Mouse (Mus musculus): ENCODE measurements around the gene Plppr3. TPM values are rescaled to one million over a fixed set of nuclear protein-coding genes. Genes with fewer than 3 reads are reported as not detected.

Plppr3 gene
- polyA plus RNA-seq, 1 experiment from 2014 or later: 95.1 TPM

DNA sequence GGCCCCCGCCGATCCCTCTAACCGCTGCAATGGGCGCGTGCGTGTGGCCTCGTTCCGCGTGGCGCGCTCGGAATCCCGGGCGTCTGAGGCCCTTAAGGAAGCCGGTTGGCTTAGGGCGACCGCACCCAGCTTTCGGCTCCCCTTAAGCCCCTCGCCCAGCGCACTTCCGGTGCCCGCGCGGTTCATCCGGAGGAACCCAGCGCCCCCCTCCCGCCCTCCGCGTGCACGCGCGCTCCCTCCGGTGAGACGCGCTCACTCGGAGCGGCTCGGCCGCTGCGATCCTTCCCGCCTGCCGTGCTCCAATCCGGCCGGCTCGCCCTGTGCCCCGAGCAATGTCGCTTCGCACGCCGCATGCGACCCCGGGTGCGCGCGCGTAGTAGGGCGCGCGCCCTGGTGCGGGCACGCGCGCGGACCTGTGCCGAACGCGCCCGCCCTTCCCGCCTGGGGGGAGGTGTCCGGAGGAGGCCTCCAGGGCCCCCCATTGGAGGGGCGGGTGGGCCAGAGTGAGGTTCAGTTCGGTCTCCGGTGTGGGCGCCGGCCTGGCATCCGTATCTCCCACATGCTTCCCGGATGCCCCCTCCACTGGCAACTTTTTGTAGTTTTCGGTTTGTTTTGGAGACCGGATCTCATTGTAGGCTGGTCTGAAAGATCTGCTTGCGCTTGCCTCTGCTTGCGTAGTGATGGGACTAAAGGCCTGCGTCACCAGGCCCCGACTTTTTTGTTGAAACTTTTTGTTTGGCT lies 19.5 kb downstream of the Plppr3 start:
- under 1% methylated on average over 81 of the region's 83 CpGs for WGBS
- peak; percentile 11 for ATAC-seq (ENCODE audit: insufficient number of reproducible peaks, low FRiP score, low TSS enrichment, low read depth)
- Histone ChIP-seq H3K9ac (ENCODE audit: low read length) (peak overlapping the region; percentile 99), H3K4me2 (ENCODE audit: low read depth, severe bottlenecking) (peak overlapping the region; percentile 91), H3K27me3 (ENCODE audit: control insufficient read depth, insufficient read depth, low read length) (no peaks in the 10 kb centered on the region), H3K4me1 (ENCODE audit: control insufficient read depth, insufficient read depth, low read length) (peaks cover 46% of the 10 kb centered on the region), H3K9me3 (ENCODE audit: control insufficient read depth, low read length) (no peaks in the 10 kb centered on the region), H3K36me3 (ENCODE audit: control insufficient read depth, insufficient read depth, low read length) (peaks cover 25% of the 10 kb centered on the region), H3K4me3 (ENCODE audit: low read depth, low read length) (peak overlapping the region; percentile 99), H3K27ac (replicated peaks; ENCODE audit: low read depth, low read length) (peak overlapping the region; percentile 100)
- DNase-seq (ENCODE audit: low spot score): peak; percentile 82

DNA sequence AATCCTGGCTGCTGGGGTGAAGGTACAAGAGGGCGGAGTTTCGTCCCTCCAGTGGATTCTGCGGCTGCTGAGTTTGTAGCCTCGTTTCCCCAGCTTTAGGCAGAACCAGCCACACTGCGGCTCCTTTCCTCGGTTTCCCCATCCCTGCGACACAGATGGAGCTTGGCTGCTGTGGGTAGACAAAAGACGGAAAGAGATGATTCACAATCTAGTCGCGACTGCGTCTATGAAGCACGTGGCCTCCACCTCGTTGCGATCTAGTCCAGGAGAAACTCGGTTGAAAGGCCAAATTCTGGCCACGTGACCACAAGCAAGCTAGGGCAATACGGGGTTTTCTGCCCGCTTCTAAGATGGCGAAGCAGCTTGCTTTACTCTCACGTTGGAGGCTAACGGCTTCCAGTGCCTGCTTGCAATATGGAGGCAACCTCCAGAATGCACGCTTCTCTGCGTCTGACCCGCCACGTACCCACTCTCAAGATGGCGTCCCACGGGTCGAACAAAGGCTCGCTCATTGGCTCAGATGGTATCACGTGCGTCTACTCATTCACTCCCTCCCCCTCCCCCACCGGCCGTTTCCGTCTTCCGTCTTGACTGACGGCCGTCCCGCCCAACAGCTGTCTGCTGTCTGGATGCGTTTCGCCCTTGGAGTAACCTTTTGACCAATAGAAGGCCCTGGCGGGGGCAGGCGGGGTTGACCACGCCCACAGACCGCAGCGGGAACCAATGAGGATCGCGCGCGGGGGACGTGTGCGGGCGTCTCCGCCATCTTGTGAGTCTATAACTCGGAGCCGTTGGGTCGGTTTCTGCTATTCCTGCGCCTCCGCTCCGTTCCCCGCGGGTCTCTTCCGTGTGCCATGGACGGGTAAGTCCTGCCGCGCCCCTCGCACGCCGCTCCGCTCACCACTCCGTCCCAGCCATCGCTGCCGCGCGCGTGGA lies 20.3 kb downstream of the Plppr3 start, which contains the start of gene Ptbp1:
Gene Ptbp1, plus strand, starts transcription at position 568 of the 936 bp plus-strand sequence.
- Histone ChIP-seq H3K4me3 (ENCODE audit: low read depth, low read length) (peak within 1 kb of the TSS; percentile 99), H3K27ac (replicated peaks; ENCODE audit: low read depth, low read length) (peak within 1 kb of the TSS; percentile 100), H3K9ac (ENCODE audit: low read length) (peak within 1 kb of the TSS; percentile 99), H3K27me3 (ENCODE audit: control insufficient read depth, insufficient read depth, low read length) (no peaks in the 10 kb centered on the region), H3K9me3 (ENCODE audit: control insufficient read depth, low read length) (no peaks in the 10 kb centered on the region), H3K4me2 (ENCODE audit: low read depth, severe bottlenecking) (peak within 1 kb of the TSS; percentile 91), H3K4me1 (ENCODE audit: control insufficient read depth, insufficient read depth, low read length) (peaks cover 42% of the 10 kb centered on the region), H3K36me3 (ENCODE audit: control insufficient read depth, insufficient read depth, low read length) (peaks cover 17% of the 10 kb centered on the region)
- peak; percentile 100 for DNase-seq (ENCODE audit: low spot score)
- under 1% methylated on average over 75 of the region's 75 CpGs for WGBS
- peak; percentile 91 for ATAC-seq (ENCODE audit: insufficient number of reproducible peaks, low FRiP score, low TSS enrichment, low read depth)

DNA sequence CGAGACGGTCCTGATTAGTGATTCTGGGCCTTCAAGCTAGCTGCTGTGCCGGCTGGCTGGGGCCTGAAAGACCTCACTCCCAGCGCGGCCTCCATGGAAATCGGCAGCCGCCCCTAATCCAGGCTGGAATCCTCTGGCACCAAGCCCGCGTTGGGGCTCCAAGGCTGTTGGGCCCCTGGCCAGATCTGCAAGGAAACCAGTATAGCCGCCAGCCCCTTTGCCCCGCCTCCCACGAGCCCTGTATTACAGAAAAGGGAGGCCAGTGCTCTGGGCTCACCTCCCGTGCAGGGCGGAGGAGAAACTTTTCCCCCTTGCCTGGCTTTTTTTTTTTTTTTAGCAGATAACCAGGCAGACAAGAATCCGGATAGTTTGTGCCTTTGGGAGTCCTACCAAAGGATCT lies 21.0 kb downstream of the Plppr3 start:
- under 1% methylated on average over 15 of the region's 15 CpGs for WGBS
- Histone ChIP-seq H3K36me3 (ENCODE audit: control insufficient read depth, insufficient read depth, low read length) (peaks cover 11% of the 10 kb centered on the region), H3K4me3 (ENCODE audit: low read depth, low read length) (peak overlapping the region; percentile 99), H3K9ac (ENCODE audit: low read length) (peak overlapping the region; percentile 77), H3K9me3 (ENCODE audit: control insufficient read depth, low read length) (no peaks in the 10 kb centered on the region), H3K27me3 (ENCODE audit: control insufficient read depth, insufficient read depth, low read length) (no peaks in the 10 kb centered on the region), H3K4me2 (ENCODE audit: low read depth, severe bottlenecking) (peak overlapping the region; percentile 54), H3K4me1 (ENCODE audit: control insufficient read depth, insufficient read depth, low read length) (peaks cover 41% of the 10 kb centered on the region), H3K27ac (replicated peaks; ENCODE audit: low read depth, low read length) (peak overlapping the region; percentile 100)
- ATAC-seq (ENCODE audit: insufficient number of reproducible peaks, low FRiP score, low TSS enrichment, low read depth): peak; percentile 18; the same call in 1 of the 2 replicates
- peak; percentile 87 for DNase-seq (ENCODE audit: low spot score)

DNA sequence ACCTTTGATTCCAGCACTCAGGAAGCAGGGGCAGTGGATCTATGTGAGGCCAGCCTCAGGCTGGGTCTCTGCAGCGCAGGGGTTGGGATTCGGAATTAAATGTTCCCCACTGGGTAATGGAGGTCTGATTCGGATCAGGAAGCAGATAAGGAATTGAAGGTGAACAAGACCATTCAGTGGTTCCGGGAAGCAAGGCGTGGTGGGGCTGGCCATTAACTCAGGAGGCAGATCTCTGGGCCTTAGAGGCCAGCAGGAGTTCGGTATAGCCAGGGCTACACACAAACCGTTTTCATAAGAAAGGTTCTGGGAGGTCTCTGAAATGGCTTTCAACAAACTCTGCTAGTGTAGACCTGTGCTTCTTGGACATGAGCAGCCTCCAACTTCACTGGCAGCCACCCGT lies 21.6 kb downstream of the Plppr3 start:
- Histone ChIP-seq H3K4me2 (ENCODE audit: low read depth, severe bottlenecking) (peak overlapping the region; percentile 54), H3K9ac (ENCODE audit: low read length) (peak overlapping the region; percentile 77), H3K9me3 (ENCODE audit: control insufficient read depth, low read length) (no peaks in the 10 kb centered on the region), H3K4me1 (ENCODE audit: control insufficient read depth, insufficient read depth, low read length) (peaks cover 36% of the 10 kb centered on the region), H3K27me3 (ENCODE audit: control insufficient read depth, insufficient read depth, low read length) (no peaks in the 10 kb centered on the region), H3K4me3 (ENCODE audit: low read depth, low read length) (peak overlapping the region; percentile 99), H3K27ac (replicated peaks; ENCODE audit: low read depth, low read length) (peak overlapping the region; percentile 100), H3K36me3 (ENCODE audit: control insufficient read depth, insufficient read depth, low read length) (peaks cover 7% of the 10 kb centered on the region; the same call in 1 of the 2 replicates)
- no peak for DNase-seq (ENCODE audit: low spot score)
- no peak for ATAC-seq (ENCODE audit: insufficient number of reproducible peaks, low FRiP score, low TSS enrichment, low read depth)
- 33% methylated on average over 8 of the region's 8 CpGs for WGBS

DNA sequence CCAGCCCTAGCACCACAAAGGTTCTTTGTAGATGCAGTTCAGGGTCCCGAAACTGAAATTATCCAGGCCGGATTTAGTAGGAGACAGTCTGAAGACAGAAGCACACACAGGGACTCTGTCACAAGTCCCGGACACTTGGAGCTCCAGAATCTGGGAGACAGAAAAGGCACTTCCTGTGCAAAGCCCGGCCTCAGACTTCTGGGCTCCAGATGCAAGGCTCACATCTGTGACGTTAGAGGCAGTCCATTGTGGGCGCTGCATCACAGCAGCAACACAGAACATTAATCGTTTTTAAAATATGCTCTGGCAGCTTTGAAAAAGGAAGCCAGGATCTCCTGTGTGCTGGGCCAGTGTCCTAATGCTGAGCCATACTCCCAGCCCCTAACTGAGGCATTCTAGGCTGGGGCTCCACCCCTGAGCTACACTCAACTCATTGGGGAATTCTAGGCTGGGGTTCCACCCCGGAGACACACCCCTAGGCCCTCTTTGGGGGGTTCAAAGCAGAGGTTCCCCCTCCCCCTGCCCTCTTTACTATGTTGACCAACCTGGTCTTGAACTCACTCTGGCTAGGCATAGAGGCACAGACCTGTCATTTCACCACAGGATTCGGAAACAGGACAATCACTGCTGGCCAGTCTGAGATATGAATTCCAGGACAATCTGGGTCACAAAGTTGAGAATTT lies 22.2 kb downstream of the Plppr3 start:
- Histone ChIP-seq H3K36me3 (ENCODE audit: control insufficient read depth, insufficient read depth, low read length) (peaks cover 5% of the 10 kb centered on the region; the same call in 1 of the 2 replicates), H3K4me2 (ENCODE audit: low read depth, severe bottlenecking) (peak overlapping the region; percentile 54), H3K9ac (ENCODE audit: low read length) (peak overlapping the region; percentile 77), H3K4me1 (ENCODE audit: control insufficient read depth, insufficient read depth, low read length) (peaks cover 30% of the 10 kb centered on the region), H3K27me3 (ENCODE audit: control insufficient read depth, insufficient read depth, low read length) (no peaks in the 10 kb centered on the region), H3K9me3 (ENCODE audit: control insufficient read depth, low read length) (no peaks in the 10 kb centered on the region), H3K27ac (replicated peaks; ENCODE audit: low read depth, low read length) (peak overlapping the region; percentile 100), H3K4me3 (ENCODE audit: low read depth, low read length) (peak overlapping the region; percentile 99)
- WGBS: 35% methylated on average over 9 of the region's 9 CpGs
- DNase-seq (ENCODE audit: low spot score): peak; percentile 57
- ATAC-seq (ENCODE audit: insufficient number of reproducible peaks, low FRiP score, low TSS enrichment, low read depth): no peak

DNA sequence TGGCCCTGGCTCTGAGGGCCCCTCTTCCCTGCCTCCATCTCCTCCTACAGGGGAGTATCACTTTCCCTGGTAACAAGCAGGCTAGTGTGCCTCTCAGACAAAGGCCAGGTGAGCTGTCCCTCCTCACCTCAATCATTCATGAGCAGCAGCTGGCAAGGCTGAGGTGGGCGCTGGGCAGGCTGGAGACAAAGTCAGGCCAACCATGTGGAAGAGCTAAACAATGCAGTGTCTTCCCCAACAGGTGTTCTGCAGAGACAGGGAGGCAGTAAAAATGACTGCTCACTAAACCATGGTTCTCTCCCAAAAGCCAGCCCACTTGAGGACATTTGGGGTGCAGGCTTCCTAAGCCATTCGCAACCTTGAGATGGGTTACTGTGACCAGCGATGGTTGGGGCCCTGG lies 22.8 kb downstream of the Plppr3 start:
- Histone ChIP-seq H3K4me2 (ENCODE audit: low read depth, severe bottlenecking) (peak overlapping the region; percentile 54), H3K4me1 (ENCODE audit: control insufficient read depth, insufficient read depth, low read length) (peaks cover 24% of the 10 kb centered on the region), H3K36me3 (ENCODE audit: control insufficient read depth, insufficient read depth, low read length) (peaks cover 3% of the 10 kb centered on the region; the same call in 1 of the 2 replicates), H3K9me3 (ENCODE audit: control insufficient read depth, low read length) (no peaks in the 10 kb centered on the region), H3K27me3 (ENCODE audit: control insufficient read depth, insufficient read depth, low read length) (no peaks in the 10 kb centered on the region), H3K27ac (replicated peaks; ENCODE audit: low read depth, low read length) (peak overlapping the region; percentile 100), H3K9ac (ENCODE audit: low read length) (peak overlapping the region; percentile 37), H3K4me3 (ENCODE audit: low read depth, low read length) (no peak overlapping the region)
- WGBS: 71% methylated on average over 3 of the region's 3 CpGs
- ATAC-seq (ENCODE audit: insufficient number of reproducible peaks, low FRiP score, low TSS enrichment, low read depth) (no peak), DNase-seq (ENCODE audit: low spot score) (no peak)

DNA sequence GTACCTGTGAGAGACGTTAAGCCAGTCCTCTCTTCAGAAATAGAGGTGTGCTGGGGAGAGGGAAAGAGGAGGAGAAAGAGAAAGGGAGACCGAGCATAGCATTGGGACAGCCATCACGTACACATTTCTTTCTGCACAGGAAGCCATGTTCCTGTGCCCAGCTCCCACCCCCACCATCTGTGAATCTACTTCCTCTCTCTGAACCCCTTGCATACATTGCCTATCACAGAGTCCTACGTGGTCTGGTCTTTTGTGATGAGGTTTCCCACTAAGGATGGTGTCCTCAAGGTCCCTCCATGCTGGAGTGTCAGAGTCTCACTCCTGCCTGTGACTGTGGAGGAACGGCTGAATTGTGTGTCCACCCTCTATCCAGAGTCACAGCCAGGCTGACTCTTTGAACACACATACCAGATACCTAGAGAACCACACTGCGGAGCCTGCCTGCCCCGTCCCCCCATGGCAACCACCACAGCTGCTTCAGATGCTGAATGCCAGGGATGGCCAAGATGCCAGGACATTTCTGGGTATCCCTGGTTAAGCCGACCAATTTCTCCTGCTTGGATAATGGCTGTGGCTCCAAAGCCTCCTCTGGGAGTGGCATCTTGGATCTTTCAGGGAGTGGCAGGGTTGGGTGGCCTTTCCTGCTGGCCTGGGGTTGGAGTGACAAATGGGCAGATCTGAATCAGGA lies 24.3 kb downstream of the Plppr3 start:
- 84% methylated on average over 8 of the region's 8 CpGs for WGBS
- H3K4me1 ChIP-seq (ENCODE audit: control insufficient read depth, insufficient read depth, low read length): peaks cover 19% of the 10 kb centered on the region
- no peak for DNase-seq (ENCODE audit: low spot score)
- H3K27me3 ChIP-seq (ENCODE audit: control insufficient read depth, insufficient read depth, low read length): no peaks in the 10 kb centered on the region
- no peak for ATAC-seq (ENCODE audit: insufficient number of reproducible peaks, low FRiP score, low TSS enrichment, low read depth)
- no peak overlapping the region for H3K27ac ChIP-seq (replicated peaks; ENCODE audit: low read depth, low read length)
- no peak overlapping the region for H3K9ac ChIP-seq (ENCODE audit: low read length)
- H3K4me3 ChIP-seq (ENCODE audit: low read depth, low read length): no peak overlapping the region
- H3K36me3 ChIP-seq (ENCODE audit: control insufficient read depth, insufficient read depth, low read length): no peaks in the 10 kb centered on the region
- H3K9me3 ChIP-seq (ENCODE audit: control insufficient read depth, low read length): no peaks in the 10 kb centered on the region
- H3K4me2 ChIP-seq (ENCODE audit: low read depth, severe bottlenecking): no peak overlapping the region

Measured in limb, embryonic 11.5 days (tissue).